Mouse (Mus musculus) thymus, postnatal 14 days (tissue): ENCODE data around the gene Dhx40.
A peak's percentile ranks its signal among the peaks of the same experiment; 100 is the strongest.
"Not testable (repeated sequence)": the region's sequence is repeated elsewhere in the genome, so short reads cannot be mapped to it uniquely, and the experiment has no call there.

Source experiments
- DNase-seq: peaks from one replicate; pipeline ENCODE4 v3.0.0; 2021

Gene Dhx40

DNA sequence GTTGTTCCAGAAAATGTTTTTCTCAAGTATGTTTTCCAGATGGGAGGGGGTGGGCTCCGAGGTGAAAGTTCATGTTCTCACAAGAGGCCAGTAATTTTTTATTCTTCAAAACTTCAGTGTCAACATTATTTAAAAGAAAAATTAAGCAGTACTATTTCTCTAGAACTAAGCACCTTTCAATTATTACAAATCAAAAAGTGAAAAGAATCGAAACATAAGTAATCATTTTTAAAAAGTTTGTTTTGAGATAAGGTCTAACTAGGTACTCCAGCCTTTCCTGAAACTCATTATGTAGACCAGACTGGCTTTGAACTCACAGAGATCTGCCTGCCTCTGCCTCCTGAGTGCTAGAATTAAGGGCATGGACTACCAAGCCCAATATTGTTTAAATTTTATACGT, 8.7 kb upstream of the Dhx40 start:
- not testable (repeated sequence) for DNase-seq

DNA sequence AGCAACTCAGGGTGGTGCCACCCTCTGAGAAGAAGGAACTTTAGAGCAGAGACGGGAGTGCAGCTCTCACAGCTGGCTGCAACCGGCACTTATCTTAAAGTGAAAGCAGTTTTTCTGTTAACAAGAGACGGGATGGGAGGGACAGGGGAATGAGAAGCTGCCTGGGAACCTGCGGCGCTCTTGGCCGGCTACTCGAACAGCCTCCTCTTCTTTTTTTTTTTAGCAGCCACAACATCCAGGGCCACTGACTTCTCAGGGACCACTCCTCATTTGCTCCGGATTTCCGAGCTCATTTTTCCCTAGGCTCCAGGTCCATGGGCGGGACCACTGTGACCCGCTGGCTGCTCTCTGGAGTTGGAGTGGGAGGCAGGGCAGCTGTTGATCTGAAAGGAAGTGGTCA, 6.9 kb upstream of the Dhx40 start:
- DNase-seq = not testable (repeated sequence)

DNA sequence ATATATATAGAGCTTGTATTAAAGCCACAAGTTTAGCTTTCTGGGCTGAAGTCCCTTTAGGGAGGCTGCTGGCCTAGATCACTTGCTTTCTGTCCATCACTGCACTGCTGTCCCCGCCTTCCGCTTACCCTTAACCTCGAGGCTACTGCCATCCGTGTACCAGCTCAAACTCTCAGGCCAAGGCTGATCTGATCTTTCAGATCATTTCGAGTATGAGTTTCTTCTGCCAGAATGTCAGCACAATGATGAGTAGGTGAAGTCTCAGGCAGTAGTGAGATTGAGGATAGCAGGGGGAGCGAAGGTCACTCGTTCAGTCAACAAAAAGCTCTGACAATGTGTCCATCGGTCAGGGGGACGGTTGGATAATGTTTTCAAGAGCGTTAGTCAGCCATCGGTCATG, 5.7 kb upstream of the Dhx40 start:
- not testable (repeated sequence) for DNase-seq

DNA sequence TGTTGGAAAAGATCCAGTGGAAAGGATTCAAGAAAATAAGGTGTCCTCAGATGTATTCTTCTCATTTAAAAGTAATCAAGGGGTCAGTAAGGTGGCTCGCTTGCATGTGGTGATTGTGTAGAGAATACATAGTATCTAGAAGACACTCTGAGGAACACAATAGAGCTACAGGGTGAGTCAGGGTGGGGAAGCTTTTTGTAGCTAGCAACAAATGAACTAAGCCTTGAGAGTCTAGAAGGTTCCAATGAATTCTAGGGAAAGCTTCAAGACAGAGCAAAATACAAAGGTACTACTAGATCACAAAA, 3.7 kb upstream of the Dhx40 start:
- DNase-seq = no peak

DNA sequence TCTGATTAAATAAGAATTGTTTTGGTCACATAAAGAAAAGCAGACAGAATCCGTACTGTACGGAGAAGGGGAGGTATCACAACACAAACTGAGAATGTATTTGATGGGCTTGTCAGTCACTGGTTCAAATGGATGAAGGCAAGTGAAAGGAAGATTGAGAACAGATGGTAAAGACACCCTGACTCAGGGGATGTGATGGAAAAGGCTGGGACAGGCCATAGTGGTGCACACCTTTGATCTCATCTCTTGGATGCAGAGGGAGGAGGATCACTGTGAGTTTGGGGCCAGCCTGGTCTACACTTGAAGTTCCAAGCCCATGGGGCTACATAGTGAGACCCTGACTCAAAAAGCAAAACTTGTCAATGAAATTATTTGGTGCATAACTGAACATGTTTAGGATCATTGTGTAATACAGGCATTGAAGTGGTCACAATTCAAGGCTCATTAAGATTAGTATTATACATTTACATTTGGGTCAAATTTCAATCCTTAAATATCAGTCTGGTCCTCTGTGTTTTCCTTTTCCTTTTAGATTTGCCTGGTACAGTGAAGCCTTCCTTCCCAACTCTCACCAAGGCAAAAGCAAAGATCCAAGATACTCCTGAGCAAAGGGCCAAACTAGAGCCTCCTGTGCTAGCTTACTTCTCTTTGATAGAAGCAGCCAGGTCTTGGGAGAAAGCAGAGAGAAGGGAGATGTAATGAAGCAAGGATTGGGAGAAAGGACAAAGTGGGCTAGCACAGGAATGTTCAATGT, 3.2 kb upstream of the Dhx40 start:
- no peak for DNase-seq

DNA sequence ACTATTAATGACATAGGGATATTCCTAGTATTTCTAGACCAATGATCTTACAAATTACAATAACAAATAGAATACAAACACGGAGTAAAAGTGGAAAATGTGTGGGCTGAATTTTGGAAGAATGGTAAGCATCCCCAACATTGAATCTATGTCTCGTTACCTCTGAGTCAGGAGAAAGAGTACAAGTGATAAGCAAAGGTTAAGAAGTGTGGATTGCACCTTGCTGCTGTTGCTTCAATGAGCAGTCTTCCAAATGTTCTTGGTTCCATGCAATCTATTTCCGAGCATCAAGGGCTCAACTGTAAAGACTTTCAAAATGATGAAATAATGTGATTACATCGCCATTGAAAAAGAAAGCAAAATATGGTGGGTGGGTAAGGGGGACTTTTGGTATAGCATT, 2.3 kb upstream of the Dhx40 start:
- no peak for DNase-seq

DNA sequence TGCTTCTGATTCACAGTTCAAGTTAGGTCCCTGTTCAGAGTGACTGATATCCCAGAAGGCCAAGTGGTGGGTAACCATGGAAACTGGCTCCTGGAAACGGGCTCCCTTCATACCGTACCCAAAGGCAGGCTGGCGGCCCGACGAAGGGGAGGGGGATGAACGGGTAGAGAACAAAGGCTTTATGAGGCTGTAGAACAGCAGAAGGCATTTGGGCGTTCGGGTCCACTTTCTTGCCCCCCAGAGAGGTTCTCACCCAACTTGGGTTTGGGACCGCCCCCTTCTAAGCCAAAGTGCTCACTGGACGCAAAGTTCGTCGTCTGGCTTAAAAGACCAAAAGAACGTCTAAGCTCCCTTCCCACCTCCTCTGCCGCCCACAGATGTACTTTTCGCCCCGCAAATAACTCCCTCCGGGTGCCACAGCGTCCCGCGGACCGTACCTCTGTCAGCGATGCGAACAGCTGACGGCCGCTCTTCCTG, 507 bp downstream of the Dhx40 start:
- peak; percentile 59 for DNase-seq

DNA sequence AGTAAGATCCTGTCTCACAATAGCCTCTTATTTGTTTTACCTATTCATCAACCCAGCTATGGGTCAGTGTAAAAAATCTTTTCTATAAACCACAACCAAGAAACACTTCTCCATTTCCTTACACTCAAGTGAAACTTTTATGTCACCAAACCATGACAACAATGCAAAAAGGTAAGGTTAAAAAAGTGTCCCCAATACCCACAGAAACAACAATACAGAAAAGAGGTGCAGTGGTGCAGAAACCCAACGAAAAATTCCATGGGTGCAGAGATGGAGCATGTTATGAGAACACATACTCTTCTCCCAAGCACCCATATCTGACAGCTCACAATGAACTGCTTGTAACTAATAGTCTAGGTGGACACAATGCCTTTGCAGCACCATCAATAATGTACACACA, 13.4 kb downstream of the Dhx40 start:
- no peak for DNase-seq

DNA sequence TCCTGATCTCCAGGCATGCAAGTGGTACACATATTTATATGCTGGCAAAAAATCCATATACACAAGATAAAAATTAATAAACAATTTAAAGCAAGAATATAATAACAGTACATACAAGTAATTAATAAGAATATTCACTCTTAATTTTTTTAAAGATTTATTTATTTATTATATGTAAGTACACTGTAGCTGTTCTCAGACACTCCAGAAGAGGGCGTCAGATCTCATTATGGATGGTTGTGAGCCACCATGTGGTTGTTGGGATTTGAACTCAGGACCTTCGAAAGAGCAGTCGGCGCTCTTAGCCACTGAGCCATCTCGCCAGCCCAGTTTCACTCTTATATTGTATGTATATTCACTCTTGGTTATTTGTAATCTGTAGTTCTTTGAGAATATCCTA, 20.1 kb downstream of the Dhx40 start:
- DNase-seq = not testable (repeated sequence)

DNA sequence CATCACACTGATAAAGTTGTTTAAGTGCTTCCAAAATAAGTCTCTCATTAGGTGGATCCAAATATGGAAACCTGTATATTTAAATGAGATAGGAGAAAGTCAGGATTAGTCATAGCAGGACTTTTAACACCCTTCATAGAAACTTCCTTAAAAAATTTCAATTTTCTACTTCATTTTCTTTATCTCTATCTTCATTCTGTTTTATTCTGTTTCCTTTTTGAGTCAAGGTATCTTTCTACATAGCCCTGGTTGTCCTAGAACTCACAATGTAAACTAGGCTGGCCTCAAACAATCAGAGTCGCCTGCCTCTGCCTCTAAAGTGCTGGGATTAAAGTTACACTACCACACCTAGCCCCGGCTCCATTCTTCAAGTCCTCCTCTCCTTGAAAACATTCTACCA, 21.8 kb downstream of the Dhx40 start:
- DNase-seq = no peak

DNA sequence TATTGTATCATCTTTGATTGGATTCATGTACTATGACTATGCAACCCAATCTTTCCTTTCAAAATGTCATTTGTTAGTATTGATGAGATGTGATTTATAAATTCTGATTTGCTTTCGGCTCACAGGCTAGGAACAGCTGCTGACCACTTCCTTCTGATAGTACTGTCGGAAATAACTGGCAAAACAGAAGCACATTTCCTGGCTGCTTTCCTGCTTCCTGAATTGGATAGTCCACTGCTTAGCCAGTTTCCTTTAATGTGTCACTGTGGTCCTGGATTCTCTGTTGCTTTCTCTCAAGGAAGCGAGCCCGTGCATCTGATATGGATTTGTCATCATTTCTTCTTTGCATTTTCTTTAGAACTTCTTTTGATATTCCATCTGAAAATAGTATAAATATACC, 37.7 kb downstream of the Dhx40 start:
- no peak for DNase-seq

DNA sequence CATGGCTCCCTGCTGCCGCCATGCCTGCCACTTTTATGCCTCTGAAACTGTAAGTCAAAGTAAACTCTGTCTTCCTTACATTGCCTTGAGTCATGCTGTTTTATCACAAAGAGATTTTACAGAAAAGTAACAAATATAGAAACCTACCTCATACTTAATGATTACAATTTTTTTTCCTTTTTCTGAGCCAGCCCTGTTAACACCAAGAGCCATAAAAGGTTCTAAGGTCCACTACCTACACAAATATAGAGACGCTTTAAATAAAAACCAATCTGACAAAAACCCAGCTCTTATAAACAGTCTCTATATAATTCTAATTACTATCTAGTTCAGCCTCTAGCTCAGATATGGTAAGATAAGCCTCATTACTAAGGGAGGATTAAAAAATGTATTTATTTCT, 43.0 kb downstream of the Dhx40 start:
- no peak for DNase-seq

DNA sequence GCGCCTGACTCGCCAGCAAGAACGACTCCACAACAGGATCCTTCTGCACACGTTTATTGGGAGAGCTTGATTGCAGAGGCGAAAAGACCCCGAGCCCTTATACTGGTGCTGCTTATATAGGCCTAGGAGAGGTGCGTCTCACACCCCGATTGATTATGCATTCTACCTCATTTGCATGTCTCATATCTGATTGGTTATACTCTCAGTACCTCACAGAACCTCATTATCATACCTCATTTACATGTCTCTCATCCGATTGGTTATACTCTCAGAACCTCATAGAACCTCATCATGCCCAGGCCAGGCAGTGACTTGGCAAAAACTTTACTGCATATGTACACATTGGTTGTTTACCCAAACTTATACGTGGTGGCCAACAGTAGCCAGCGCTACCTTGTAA, 44.4 kb downstream of the Dhx40 start:
- not testable (repeated sequence) for DNase-seq

DNA sequence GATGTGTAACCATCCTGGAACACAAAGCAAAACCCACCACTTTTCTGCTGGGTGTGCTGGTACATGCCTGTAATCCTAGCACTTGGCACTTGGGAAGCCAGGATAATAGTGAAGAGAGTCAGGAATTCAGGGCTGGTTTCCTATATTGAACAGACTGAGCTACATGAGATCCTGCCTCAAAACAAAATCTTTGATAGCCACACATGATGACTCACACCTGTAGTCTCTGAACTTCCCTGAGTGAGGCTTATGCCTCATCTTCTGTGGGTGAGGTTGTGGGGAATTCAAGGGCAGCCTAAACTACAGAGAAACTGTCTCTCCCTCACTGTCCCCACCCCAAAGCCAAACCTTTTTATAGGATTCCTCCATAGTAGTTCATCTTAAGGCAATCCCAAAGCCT, 47.2 kb downstream of the Dhx40 start:
- DNase-seq = no peak

DNA sequence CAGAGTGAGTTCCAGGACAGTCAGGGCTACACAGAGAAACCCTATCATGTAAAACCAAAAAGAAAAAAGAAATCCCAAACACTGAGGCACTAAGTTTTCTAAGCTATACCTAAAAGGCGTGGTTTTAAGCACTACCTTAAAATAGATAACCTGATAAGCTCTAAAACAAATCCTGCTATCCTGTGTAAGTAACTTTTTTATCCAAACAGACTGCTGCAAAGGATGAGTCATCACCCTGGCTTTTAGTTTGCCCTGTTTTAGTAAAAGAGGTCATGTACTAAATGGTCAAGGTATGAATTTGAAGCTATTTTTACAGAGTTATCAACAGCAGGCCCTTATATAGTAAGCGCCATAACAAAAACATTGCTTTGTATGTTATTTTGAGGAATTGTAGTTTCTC, 47.7 kb downstream of the Dhx40 start:
- no peak for DNase-seq

DNA sequence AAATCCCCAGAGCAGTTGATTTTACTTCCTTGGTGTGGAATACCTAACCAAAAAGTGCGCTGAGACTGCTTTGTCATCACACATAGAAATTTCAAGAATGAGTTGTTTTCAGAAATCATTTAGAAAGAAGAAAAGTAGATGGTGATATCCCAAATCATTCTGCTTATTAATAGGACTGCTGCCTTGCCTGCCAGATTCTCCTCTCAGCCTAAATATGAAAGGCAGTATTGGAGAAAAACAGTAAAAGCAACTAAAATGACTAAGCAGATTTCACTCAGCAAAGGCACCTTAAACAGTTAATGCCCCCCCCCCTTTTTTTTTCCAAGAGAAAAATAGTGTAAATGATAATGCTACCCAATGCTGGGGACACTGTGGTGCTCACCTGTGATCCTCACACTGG, 48.3 kb downstream of the Dhx40 start:
- DNase-seq = no peak

DNA sequence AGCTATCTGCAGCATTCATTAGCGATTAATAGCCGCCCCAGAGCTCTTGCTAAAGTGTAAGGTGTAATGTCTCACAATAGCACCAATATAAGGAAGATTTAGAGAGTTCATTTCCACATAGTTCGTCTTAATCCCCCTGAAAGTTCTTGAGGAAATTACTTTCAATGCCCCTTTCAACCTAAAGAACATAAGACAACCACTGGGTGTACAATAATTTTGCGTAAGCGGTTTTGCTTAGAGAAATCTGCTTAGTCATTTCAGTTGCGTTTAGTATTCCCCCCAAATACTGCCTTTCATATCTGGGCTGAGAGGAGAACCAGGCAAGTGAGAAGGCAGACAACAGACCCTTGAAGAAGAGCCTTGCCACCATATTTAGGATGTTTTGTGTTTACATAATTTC, 49.0 kb downstream of the Dhx40 start:
- no peak for DNase-seq

DNA sequence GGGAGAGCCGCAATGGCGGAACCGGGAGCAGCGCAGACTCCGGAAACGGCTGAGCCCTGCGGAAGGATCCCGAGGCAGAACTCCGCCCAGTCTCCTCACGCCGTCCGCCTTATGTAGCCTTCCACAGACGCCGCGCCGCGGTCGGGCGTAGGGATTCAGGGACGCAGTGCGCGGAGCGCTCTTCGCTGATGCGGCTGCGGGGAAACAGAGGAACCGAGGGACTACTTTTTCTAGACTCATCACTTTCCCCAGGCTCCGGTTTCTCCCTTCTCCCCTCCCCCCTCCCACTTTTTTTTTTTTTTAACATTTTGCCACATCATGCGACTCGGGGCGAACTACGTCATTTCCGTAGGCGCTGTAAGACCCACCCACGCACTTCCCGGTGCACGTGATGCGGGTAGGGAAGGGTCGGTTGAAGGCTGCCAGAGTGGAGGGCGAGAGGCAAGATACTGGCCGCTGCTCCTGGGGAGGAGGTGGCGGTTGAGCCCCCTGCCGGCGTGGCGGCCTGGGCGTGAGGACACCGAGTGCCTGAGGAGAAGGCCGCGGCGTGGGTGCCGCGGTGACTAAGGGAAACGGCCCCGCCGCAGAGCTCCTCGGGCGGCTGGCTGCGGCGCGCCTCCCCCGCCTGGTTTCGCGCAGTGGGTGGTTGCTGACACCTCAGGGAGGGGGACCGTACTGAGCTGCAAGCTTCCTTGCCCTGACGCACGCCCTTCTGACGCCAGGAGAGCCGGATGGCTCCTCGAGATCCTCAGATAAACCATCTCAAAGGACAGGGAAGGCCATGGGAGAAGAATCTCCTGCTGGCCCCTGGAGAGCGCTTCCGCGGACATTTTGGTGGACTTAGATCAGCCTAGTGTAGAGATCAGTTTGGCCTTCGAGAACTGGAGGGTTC, 49.8 kb downstream of the Dhx40 start, which contains the start of gene Cltc:
TSS of gene Cltc (minus strand) at position 86 of the 892 bp plus-strand sequence.
- DNase-seq = peak; percentile 96

DNA sequence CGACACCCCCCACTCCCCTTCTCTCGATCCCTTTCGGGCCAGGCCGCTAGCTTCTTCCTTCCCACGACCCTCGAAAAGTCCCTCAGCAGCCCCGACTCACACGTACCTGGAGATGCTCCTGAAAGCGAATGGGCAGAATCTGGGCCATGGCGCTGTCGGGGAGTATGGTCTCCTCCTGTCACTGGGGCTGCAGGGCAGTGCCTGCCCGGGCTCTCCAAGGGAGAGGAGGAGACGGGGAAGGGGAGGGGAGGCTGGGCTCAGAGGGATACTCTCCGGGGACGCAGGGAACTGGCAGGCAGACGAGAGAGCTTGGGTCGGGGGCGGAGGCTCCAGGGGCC, 50.4 kb downstream of the Dhx40 start:
- DNase-seq = no peak

DNA sequence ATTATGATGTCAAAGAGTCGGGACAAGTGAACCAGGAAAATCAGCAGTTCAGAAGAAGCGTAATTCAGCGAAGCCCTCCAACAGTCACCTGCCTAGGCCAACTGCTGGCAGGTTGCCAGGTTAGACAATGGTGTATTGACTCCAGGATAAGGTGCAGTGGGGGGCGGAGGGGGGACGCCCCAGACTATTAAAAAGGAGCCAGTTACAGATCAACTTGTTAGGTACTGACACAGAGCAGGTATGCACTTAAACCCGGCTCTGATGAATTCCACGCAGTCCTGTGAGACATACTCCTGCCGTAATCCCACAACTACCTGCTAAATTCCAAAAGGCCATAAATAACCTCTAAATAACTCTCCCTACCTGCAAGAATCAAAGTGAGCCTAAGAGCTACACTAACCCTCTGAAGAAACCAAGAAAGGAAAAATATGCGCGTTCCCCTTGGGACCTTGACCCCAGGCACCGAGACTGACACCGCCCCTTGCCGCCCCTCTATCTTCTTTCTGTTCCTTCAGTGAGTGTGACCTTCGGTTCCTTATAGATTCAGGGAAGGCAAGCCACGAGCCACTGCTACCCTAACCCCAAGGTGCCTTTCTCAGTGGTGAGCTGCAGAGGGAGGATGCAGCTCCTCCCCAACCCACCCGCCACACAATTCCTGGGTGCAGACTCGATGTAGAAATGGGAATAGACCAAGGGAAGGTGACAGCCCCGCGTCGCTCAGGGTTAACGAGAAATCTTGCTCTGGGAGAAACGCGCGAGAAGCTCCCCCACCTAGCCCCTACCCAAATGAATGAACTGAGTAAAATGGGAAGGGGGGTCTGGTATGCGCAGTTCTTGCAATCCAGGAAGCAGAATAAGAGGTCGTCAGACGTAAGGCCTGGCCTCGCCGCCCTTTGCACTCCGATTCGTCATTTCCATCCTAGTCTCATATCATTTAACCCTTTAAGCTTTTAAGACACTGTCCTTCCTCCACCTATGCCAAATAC, 51.1 kb downstream of the Dhx40 start:
- DNase-seq = peak; percentile 37

DNA sequence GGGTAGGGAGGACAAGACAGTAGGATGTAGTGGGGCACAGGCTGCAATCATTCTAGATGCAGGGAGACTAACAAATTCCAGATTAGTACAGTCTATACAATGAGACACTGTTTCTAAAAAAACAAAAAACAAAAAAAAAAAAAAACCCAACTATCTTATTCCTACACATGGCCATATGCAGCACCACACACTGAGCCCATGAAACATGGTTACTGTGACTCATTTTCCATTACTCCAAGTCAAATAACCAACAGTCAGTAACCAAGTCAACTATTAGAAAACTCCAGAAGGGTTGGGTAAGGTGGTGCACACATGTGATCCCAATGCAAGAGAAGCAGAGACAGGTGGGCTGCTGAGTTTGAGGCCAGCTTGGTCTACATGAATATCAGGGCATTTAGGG, 55.1 kb downstream of the Dhx40 start:
- DNase-seq = no peak

DNA sequence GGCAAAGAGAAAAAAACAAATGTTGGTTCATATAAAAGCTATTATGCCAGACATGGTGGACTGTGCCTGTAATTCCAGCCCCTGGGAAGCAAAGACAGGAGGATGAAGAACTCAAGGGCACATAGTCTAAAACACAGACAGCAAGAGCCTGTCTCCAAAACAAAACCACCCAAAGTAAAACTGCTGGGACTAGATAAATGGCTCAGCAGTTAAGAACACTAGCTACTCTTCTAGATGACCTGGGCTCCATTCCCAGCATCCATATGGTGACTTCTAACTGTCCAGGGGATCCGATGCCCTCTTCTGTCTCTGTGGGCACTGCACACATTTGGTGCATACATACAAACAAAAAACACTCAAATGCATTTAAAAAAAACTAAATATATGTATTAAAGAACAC, 56.5 kb downstream of the Dhx40 start:
- DNase-seq = no peak

DNA sequence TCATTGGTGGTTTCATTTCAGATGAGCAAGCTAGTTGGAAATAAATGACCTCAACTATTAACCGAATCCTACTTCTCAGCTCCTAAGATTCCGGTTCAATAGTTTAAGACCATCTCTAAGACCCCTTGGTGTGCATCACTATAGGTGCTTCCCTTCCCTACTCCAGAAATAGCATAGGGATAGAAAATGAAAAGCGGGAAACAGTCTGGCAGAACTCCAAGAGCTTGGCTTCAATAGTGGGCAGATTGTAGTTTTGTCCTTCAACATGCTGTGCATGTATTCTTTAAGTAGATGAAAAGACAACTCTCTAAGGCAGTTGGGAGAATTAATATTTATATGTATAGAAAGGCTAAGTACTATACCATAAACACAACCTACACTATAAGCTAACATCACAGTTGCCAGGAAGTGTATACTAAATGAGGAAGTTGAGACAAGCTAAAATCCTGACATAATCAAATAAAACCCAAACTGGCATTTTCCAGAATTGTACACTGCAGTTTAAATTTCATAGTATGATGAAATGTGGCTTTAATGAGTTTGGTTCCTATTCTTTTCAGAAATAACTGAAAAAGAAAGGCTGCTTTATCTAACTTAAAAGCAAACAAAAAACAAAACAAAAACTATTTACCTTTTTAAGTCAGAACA, 57.6 kb downstream of the Dhx40 start:
- no peak for DNase-seq
